Mouse (Mus musculus): ENCODE measurements around the gene Vps25. TPM values are rescaled to one million over a fixed set of nuclear protein-coding genes. Genes with fewer than 3 reads are reported as not detected.

Gene Vps25
- polyA plus RNA-seq, 2 experiments, result 36.3 to 90.0 TPM

- no peak overlapping the region for H3K4me3 ChIP-seq (ENCODE audit: insufficient read depth in 1 of 2, low read depth in 2 of 2, low read length in 2 of 2)
- H3K9ac ChIP-seq (replicated peaks), result no peak overlapping the region
- no peaks in the 10 kb centered on the region; the same call in 1 of the 2 replicates for H3K36me3 ChIP-seq (replicated peaks; ENCODE audit: control insufficient read depth, insufficient read depth, low read depth)
- no peak overlapping the region for H3K4me2 ChIP-seq (ENCODE audit: low read depth)
- DNase-seq (ENCODE audit: low read depth in 3 of 3, low spot score in 3 of 3) (no peak), ATAC-seq (ENCODE audit: insufficient read depth) (no peak)
- TF ChIP-seq CTCF (IDR thresholded peaks at IDR 0.05; ENCODE audit: low read depth) (no peak), EP300 (IDR thresholded peaks at IDR 0.05; ENCODE audit: low read depth) (no peak)
- H3K9me3 ChIP-seq (ENCODE audit: control insufficient read depth, low read length), result no peaks in the 10 kb centered on the region
- no peaks in the 10 kb centered on the region; the same call in 1 of the 2 replicates for H3K27me3 ChIP-seq (ENCODE audit: control insufficient read depth, insufficient read depth, low read length)
- WGBS (ENCODE audit: insufficient replicate concordance), result 69% methylated on average over 3 of the region's 3 CpGs
- H3K27ac ChIP-seq, result no peak overlapping the region
- H3K4me1 ChIP-seq (replicated peaks; ENCODE audit: control insufficient read depth in 2 of 2, insufficient read depth in 2 of 2, low read length in 1 of 2), result peaks cover 9 to 16% of the 10 kb centered on the region in 2 experiments
These were observed 18.9 kb downstream of the Vps25 start for GRCm38 (mm10) chr11:101272446-101272845.

- Histone ChIP-seq H3K4me2 (ENCODE audit: low read depth) (no peak overlapping the region), H3K9ac (replicated peaks) (no peak overlapping the region), H3K27me3 (ENCODE audit: control insufficient read depth, insufficient read depth, low read length) (no peaks in the 10 kb centered on the region; the same call in 1 of the 2 replicates), H3K27ac (no peak overlapping the region), H3K9me3 (ENCODE audit: control insufficient read depth, low read length) (no peaks in the 10 kb centered on the region), H3K4me3 (ENCODE audit: insufficient read depth in 1 of 2, low read depth in 2 of 2, low read length in 2 of 2) (no peak overlapping the region), H3K4me1 (replicated peaks; ENCODE audit: control insufficient read depth in 2 of 2, insufficient read depth in 2 of 2, low read length in 1 of 2) (peaks cover 10 to 19% of the 10 kb centered on the region in 2 experiments), H3K36me3 (replicated peaks; ENCODE audit: control insufficient read depth, insufficient read depth, low read depth) (no peaks in the 10 kb centered on the region; the same call in 1 of the 2 replicates)
- TF ChIP-seq EP300 (IDR thresholded peaks at IDR 0.05; ENCODE audit: low read depth), result no peak
- TF ChIP-seq CTCF (IDR thresholded peaks at IDR 0.05; ENCODE audit: low read depth), result no peak
- DNase-seq (ENCODE audit: low read depth in 3 of 3, low spot score in 3 of 3), result no peak
- WGBS (ENCODE audit: insufficient replicate concordance), result 69% methylated on average over 4 of the region's 4 CpGs
- no peak for ATAC-seq (ENCODE audit: insufficient read depth)
These were observed 21.8 kb downstream of the Vps25 start for GRCm38 (mm10) chr11:101275309-101275708.

GRCm38 (mm10) chr11:101276319-101277070, 23.0 kb downstream of the Vps25 start:
- H3K36me3 ChIP-seq (replicated peaks; ENCODE audit: control insufficient read depth, insufficient read depth, low read depth), result no peaks in the 10 kb centered on the region; the same call in 1 of the 2 replicates
- no peak overlapping the region for H3K4me2 ChIP-seq (ENCODE audit: low read depth)
- 64% methylated on average over 27 of the region's 27 CpGs for WGBS (ENCODE audit: insufficient replicate concordance)
- peaks cover 10 to 19% of the 10 kb centered on the region in 2 experiments for H3K4me1 ChIP-seq (replicated peaks; ENCODE audit: control insufficient read depth in 2 of 2, insufficient read depth in 2 of 2, low read length in 1 of 2)
- no peak for TF ChIP-seq CTCF (IDR thresholded peaks at IDR 0.05; ENCODE audit: low read depth)
- no peak for TF ChIP-seq EP300 (IDR thresholded peaks at IDR 0.05; ENCODE audit: low read depth)
- no peaks in the 10 kb centered on the region for H3K9me3 ChIP-seq (ENCODE audit: control insufficient read depth, low read length)
- no peak overlapping the region for H3K4me3 ChIP-seq (ENCODE audit: insufficient read depth in 1 of 2, low read depth in 2 of 2, low read length in 2 of 2)
- no peak for ATAC-seq (ENCODE audit: insufficient read depth)
- H3K9ac ChIP-seq (replicated peaks), result no peak overlapping the region
- no peaks in the 10 kb centered on the region; the same call in 1 of the 2 replicates for H3K27me3 ChIP-seq (ENCODE audit: control insufficient read depth, insufficient read depth, low read length)
- no peak for DNase-seq (ENCODE audit: low read depth in 3 of 3, low spot score in 3 of 3)
- H3K27ac ChIP-seq, result no peak overlapping the region

DNA sequence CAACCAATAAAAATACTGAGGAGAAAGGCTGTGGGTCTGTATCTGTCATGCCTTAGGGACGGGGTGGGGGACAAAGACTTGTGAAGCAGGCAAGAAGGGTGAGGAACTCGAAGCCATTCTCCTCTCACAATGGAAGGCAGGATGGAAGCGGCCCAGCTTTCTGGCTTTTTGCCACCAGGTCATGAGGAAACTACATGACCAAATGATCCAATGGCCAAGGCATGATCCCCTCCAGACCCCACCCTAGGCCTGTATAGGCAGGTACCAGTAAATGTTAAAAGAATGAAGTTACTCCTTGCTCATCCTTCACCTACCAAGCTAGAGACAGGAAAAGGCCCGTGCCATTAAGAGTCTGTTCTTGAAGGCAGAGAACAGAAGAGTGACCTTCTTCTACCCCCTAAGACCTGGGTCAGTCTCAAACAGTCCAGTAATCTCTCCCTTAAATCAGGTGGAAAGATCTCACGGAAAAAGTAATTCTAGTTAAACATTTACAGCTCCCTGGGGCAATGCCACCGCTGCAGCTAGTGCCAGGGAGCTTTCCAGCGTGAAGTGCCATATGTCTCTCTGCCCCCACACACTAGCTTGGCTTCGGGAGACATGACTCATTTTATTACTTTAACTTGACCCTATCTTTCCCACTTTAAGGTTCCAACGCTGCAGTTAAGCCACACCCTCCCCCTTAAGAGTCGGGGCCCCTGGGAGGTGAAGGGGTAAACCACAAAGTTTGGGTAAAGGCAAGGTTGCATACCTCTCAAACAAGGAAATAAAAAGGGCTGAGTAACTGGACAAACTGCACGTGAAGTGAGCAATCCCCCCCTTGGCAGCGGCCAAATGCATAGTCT, 24.1 kb downstream of the Vps25 start:
- H3K4me2 ChIP-seq (ENCODE audit: low read depth), result peak overlapping the region; percentile 93
- H3K9me3 ChIP-seq (ENCODE audit: control insufficient read depth, low read length), result no peaks in the 10 kb centered on the region
- ATAC-seq (ENCODE audit: insufficient read depth) (peak; percentile 16; the same call in 1 of the 2 replicates), DNase-seq (ENCODE audit: low read depth in 3 of 3, low spot score in 3 of 3) (no peak)
- no peaks in the 10 kb centered on the region; the same call in 1 of the 2 replicates for H3K36me3 ChIP-seq (replicated peaks; ENCODE audit: control insufficient read depth, insufficient read depth, low read depth)
- peaks cover 10 to 19% of the 10 kb centered on the region in 2 experiments for H3K4me1 ChIP-seq (replicated peaks; ENCODE audit: control insufficient read depth in 2 of 2, insufficient read depth in 2 of 2, low read length in 1 of 2)
- H3K9ac ChIP-seq (replicated peaks), result peak overlapping the region; percentile 82
- H3K4me3 ChIP-seq (ENCODE audit: insufficient read depth in 1 of 2, low read depth in 2 of 2, low read length in 2 of 2), result peak overlapping the region; percentile 87 to 96
- 40% methylated on average over 12 of the region's 12 CpGs for WGBS (ENCODE audit: insufficient replicate concordance)
- peak overlapping the region; percentile 68 for H3K27ac ChIP-seq
- no peaks in the 10 kb centered on the region; the same call in 1 of the 2 replicates for H3K27me3 ChIP-seq (ENCODE audit: control insufficient read depth, insufficient read depth, low read length)
- TF ChIP-seq EP300 (IDR thresholded peaks at IDR 0.05; ENCODE audit: low read depth) (no peak), CTCF (IDR thresholded peaks at IDR 0.05; ENCODE audit: low read depth) (no peak)
